Mouse (Mus musculus) intestine, embryonic 16.5 days (tissue): ENCODE results near the gene Apba2. TPM values are rescaled to one million over a fixed set of nuclear protein-coding genes. Genes with fewer than 3 reads are reported as not detected.

ENCODE experiments used
- ATAC-seq: fragments of 200-750 bp; cut with Nextera tagmentation; 2 replicates; pipeline ENCODE4 v1.8.0; 2017; ENCODE audit warnings: moderate TSS enrichment, moderate library complexity
- H3K27ac ChIP-seq: fragments of 300-500 bp; sonication (generic); 2 replicates; pipeline ENCODE4 v1.5.1; 2014; ENCODE audit warnings: mild to moderate bottlenecking, low read length
- H3K27me3 ChIP-seq: fragments of 300-500 bp; sonication (generic); replicated peaks from 2 replicates; pipeline ENCODE4 v1.6.1; 2014; ENCODE audit warnings: low read length, control low read depth, mixed read lengths; ENCODE audit not compliant: control insufficient read depth, insufficient read depth
- H3K36me3 ChIP-seq: fragments of 300-500 bp; sonication (generic); 2 replicates; pipeline ENCODE4 v1.6.1; 2014; ENCODE audit warnings: low read length, control low read depth; ENCODE audit not compliant: control insufficient read depth, insufficient read depth
- H3K4me1 ChIP-seq: fragments of 300-500 bp; sonication (generic); 2 replicates; pipeline ENCODE4 v1.6.1; 2014; ENCODE audit warnings: low read length, control low read depth, mixed read lengths; ENCODE audit not compliant: control insufficient read depth, insufficient read depth
- H3K4me2 ChIP-seq: fragments of 300-500 bp; sonication (generic); 2 replicates; pipeline ENCODE4 v1.6.1; 2014; ENCODE audit warnings: low read depth, low read length, control low read depth
- H3K4me3 ChIP-seq: fragments of 300-500 bp; sonication (generic); 2 replicates; pipeline ENCODE4 v1.5.1; 2014; ENCODE audit warnings: mild to moderate bottlenecking, low read length
- H3K9ac ChIP-seq: fragments of 300-500 bp; sonication (generic); 2 replicates; pipeline ENCODE4 v1.6.1; 2014; ENCODE audit warnings: low read depth, low read length
- H3K9me3 ChIP-seq: fragments of 300-500 bp; sonication (generic); 2 replicates; pipeline ENCODE4 v1.6.1; 2016; ENCODE audit warnings: low read length, control low read depth; ENCODE audit not compliant: control insufficient read depth
- WGBS: fragments of 180-500 bp; shearing (Covaris S2); extraction: QIAGEN DNeasy Blood & Tissue Kit; methylation state at CpG from one replicate; pipeline ENCODE4 v1.1.7; 2014; 5-methylcytosine and 5-hydroxymethylcytosine counted together
- polyA plus RNA-seq: library from polyadenylated mRNA; unstranded; fragments of >200 nt; fragmentation: Nextera tagmentation; extraction: Ambion mirVana; gene quantifications from 2 replicates; pipeline ENCODE4 v1.2.1, GENCODE M21; 2015

Gene Apba2
- polyA plus RNA-seq, 1 experiment from 2014 or later: 5.0 TPM

GRCm38 (mm10) chr7:64724409-64724808, 222.9 kb downstream of the Apba2 start:
- 76% methylated on average over 1 of the region's 1 CpGs for WGBS
- no peak for ATAC-seq
- no peaks in the 10 kb centered on the region for H3K4me1 ChIP-seq

DNA sequence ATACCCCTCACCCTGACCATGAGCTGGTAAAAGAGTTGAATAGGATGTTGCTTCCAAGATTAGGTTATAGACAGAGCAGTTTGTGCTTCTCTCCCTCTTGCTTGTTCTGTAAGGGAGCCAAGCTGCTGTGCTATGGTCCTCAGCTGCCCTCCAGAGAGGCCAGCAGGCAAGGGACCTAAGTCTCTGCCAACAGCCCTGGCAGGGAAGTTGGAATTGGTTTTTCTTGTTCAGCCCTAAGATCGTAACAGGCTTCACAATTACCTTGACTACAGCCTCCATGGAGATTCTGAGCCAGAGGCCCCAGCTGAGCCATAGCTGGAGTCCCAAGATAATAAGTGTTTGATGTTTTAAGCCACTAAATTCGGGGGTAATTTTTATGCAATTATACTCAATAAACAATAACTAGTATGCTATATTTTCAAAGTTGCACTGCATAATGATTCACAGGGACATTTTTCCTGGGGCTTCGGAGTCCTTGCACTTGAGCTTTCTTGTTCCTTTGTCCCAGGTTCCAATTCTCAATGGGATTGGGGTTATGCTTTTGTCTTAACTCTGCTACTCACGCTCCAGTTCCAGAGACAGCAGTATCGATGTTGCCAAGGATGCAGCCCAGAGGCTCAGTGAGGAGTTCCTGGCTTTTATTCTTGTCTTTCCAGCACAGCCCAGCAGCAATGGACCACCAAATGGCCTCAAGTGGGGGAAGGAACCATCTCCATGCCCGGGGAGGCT, 224.6 kb downstream of the Apba2 start:
- no peak overlapping the region for H3K9ac ChIP-seq
- H3K27ac ChIP-seq: no peak overlapping the region
- WGBS: 82% methylated on average over 6 of the region's 6 CpGs
- no peak overlapping the region for H3K4me2 ChIP-seq
- no peaks in the 10 kb centered on the region for H3K4me1 ChIP-seq
- H3K4me3 ChIP-seq: no peak overlapping the region
- no peaks in the 10 kb centered on the region for H3K27me3 ChIP-seq
- no peaks in the 10 kb centered on the region for H3K9me3 ChIP-seq
- no peak for ATAC-seq
- H3K36me3 ChIP-seq: no peaks in the 10 kb centered on the region

More at GRCm38 (mm10) chr7:64724409-64724808, 222.9 kb downstream of the Apba2 start:
- Histone ChIP-seq H3K36me3 (no peaks in the 10 kb centered on the region), H3K4me3 (no peak overlapping the region), H3K9me3 (no peaks in the 10 kb centered on the region), H3K9ac (no peak overlapping the region), H3K27ac (no peak overlapping the region), H3K27me3 (no peaks in the 10 kb centered on the region), H3K4me2 (no peak overlapping the region)

DNA sequence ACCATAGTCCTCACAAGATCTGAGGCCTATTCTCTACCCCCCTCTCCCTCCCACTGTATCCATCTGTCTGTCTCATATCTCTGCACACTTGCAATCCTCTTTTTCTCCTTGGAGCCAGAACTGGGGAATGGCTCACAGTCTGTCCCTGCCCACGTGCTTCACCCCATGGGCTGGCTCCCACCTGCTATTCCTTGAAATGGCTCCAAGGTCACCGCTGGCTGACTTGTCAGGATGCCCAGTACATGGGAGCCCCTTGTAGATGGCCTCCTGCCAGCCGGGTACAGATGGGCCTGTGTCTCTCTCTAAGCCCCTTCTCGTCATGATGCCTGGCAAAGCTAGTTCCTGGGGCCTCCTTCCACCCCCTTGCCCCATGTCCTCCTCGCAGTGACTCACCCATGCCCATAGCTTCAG, 226.7 kb downstream of the Apba2 start:
- ATAC-seq: no peak
- Histone ChIP-seq H3K4me1 (no peaks in the 10 kb centered on the region), H3K36me3 (no peaks in the 10 kb centered on the region), H3K27me3 (no peaks in the 10 kb centered on the region), H3K9ac (no peak overlapping the region), H3K4me3 (no peak overlapping the region), H3K27ac (no peak overlapping the region), H3K4me2 (no peak overlapping the region), H3K9me3 (no peaks in the 10 kb centered on the region)
- WGBS: 85% methylated on average over 5 of the region's 5 CpGs

GRCm38 (mm10) chr7:64728816-64729215, 227.3 kb downstream of the Apba2 start:
- Histone ChIP-seq H3K9me3 (no peaks in the 10 kb centered on the region), H3K4me3 (no peak overlapping the region), H3K4me2 (no peak overlapping the region), H3K27ac (no peak overlapping the region), H3K9ac (no peak overlapping the region), H3K27me3 (no peaks in the 10 kb centered on the region), H3K36me3 (no peaks in the 10 kb centered on the region), H3K4me1 (no peaks in the 10 kb centered on the region)
- no peak for ATAC-seq
- 58% methylated on average over 3 of the region's 3 CpGs for WGBS

GRCm38 (mm10) chr7:64729785-64730184, 228.3 kb downstream of the Apba2 start:
- Histone ChIP-seq H3K4me2 (no peak overlapping the region), H3K4me3 (no peak overlapping the region), H3K27me3 (no peaks in the 10 kb centered on the region), H3K9me3 (no peaks in the 10 kb centered on the region), H3K27ac (no peak overlapping the region), H3K9ac (no peak overlapping the region), H3K4me1 (no peaks in the 10 kb centered on the region), H3K36me3 (no peaks in the 10 kb centered on the region)
- WGBS: 27% methylated on average over 7 of the region's 7 CpGs
- ATAC-seq: no peak

GRCm38 (mm10) chr7:64739131-64739530, 237.6 kb downstream of the Apba2 start:
- H3K27ac ChIP-seq: no peak overlapping the region
- no peak for ATAC-seq
- H3K4me1 ChIP-seq: no peaks in the 10 kb centered on the region
- H3K9ac ChIP-seq: no peak overlapping the region
- no peaks in the 10 kb centered on the region for H3K36me3 ChIP-seq
- no peak overlapping the region for H3K4me3 ChIP-seq
- H3K4me2 ChIP-seq: no peak overlapping the region
- WGBS: 55% methylated on average over 11 of the region's 11 CpGs
- no peaks in the 10 kb centered on the region for H3K27me3 ChIP-seq
- no peaks in the 10 kb centered on the region for H3K9me3 ChIP-seq

- no peak overlapping the region for H3K4me2 ChIP-seq
- H3K9me3 ChIP-seq: no peaks in the 10 kb centered on the region
- H3K4me3 ChIP-seq: no peak overlapping the region
- H3K4me1 ChIP-seq: no peaks in the 10 kb centered on the region
- peak; percentile 53; the same call in 1 of the 2 replicates for ATAC-seq
- H3K27me3 ChIP-seq: no peaks in the 10 kb centered on the region
- 36% methylated on average over 8 of the region's 8 CpGs for WGBS
- no peaks in the 10 kb centered on the region for H3K36me3 ChIP-seq
- no peak overlapping the region for H3K9ac ChIP-seq
- H3K27ac ChIP-seq: no peak overlapping the region
These were observed 240.1 kb downstream of the Apba2 start for GRCm38 (mm10) chr7:64741333-64742307.

DNA sequence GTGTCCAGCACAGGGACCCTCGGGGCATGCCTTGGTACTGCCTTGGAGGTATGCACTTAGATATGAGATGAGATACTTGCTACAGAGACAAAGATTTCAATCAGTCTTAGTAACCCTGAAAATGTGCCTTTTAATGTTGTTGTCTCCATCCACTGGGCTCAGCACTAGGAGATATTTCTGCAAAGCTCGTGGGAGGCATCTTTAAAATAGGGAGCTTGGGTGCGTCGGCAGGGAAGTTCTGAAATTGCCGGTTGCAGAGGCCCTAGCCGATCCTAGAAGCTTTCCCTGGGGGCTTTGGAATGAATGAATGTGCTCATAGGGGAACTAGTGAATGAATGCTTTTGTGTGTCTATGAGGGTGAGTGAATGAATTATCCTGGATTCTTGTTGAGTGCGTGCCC, 242.1 kb downstream of the Apba2 start:
- no peak for ATAC-seq
- Histone ChIP-seq H3K36me3 (no peaks in the 10 kb centered on the region), H3K27ac (no peak overlapping the region), H3K4me3 (no peak overlapping the region), H3K27me3 (no peaks in the 10 kb centered on the region), H3K9ac (no peak overlapping the region), H3K9me3 (no peaks in the 10 kb centered on the region), H3K4me1 (no peaks in the 10 kb centered on the region), H3K4me2 (no peak overlapping the region)
- WGBS: 86% methylated on average over 7 of the region's 7 CpGs

DNA sequence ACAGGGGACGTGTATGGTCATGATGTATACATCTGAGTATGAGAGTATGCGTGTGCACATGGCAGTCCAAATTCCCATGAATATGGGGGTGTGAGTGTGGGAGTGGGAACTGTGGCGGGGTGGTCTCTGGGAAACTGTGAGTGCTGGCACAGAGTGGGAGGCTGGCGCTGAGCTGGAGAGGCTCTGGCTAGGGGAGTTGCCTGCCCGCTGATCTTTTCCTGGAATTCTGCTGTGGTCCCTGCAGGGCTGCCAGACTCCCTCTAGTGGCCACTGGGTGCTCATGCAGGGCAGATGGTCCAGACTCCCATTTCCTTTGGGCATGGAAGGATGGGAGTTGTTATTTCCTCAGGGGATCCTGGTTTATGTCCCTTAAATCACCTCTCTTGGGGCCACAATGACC, 250.0 kb downstream of the Apba2 start:
- Histone ChIP-seq H3K9ac (no peak overlapping the region), H3K9me3 (no peaks in the 10 kb centered on the region), H3K4me2 (no peak overlapping the region), H3K4me3 (no peak overlapping the region), H3K27me3 (no peaks in the 10 kb centered on the region), H3K27ac (no peak overlapping the region), H3K36me3 (no peaks in the 10 kb centered on the region), H3K4me1 (no peaks in the 10 kb centered on the region)
- 26% methylated on average over 5 of the region's 5 CpGs for WGBS
- ATAC-seq: peak; percentile 79
